Mouse (Mus musculus) embryonic facial prominence, embryonic 12.5 days (tissue): ENCODE data around the gene Ggt6. TPM values are rescaled to one million over a fixed set of nuclear protein-coding genes. Genes with fewer than 3 reads are reported as not detected.

Experiments
- ATAC-seq: fragments of 200-750 bp; cut with Nextera tagmentation; 2 replicates; pipeline ENCODE4 v1.8.0; 2017; ENCODE audit not compliant: insufficient number of reproducible peaks, insufficient read depth, low FRiP score, low TSS enrichment
- H3K27ac ChIP-seq: fragments of 300-500 bp; sonication (generic); 2 replicates; pipeline ENCODE4 v1.5.1; 2016; ENCODE audit warnings: mild to moderate bottlenecking
- H3K27me3 ChIP-seq: fragments of 300-500 bp; sonication (generic); 2 replicates; pipeline ENCODE4 v1.6.1; 2016; ENCODE audit warnings: mild to moderate bottlenecking, moderate library complexity
- H3K36me3 ChIP-seq: fragments of 300-500 bp; sonication (generic); 2 replicates; pipeline ENCODE4 v1.6.1; 2016; ENCODE audit warnings: mild to moderate bottlenecking
- H3K4me1 ChIP-seq: fragments of 300-500 bp; sonication (generic); 2 replicates; pipeline ENCODE4 v1.6.1; 2016
- H3K4me2 ChIP-seq: fragments of 300-500 bp; sonication (generic); replicated peaks from 2 replicates; pipeline ENCODE4 v1.6.1; 2016; ENCODE audit warnings: mild to moderate bottlenecking, moderate library complexity
- H3K4me3 ChIP-seq: fragments of 300-500 bp; sonication (generic); 2 replicates; pipeline ENCODE4 v1.5.1; 2016; ENCODE audit warnings: mild to moderate bottlenecking
- H3K9ac ChIP-seq: fragments of 300-500 bp; sonication (generic); 2 replicates; pipeline ENCODE4 v1.6.1; 2016; ENCODE audit warnings: mild to moderate bottlenecking, moderate library complexity
- H3K9me3 ChIP-seq: fragments of 300-500 bp; sonication (generic); 2 replicates; pipeline ENCODE4 v1.6.1; 2016; ENCODE audit warnings: mild to moderate bottlenecking, moderate library complexity
- WGBS: fragments of 180-500 bp; shearing (Covaris S2); methylation state at CpG from one replicate; pipeline ENCODE4 v1.1.7; 2016; 5-methylcytosine and 5-hydroxymethylcytosine counted together
- polyA plus RNA-seq: library from polyadenylated mRNA; unstranded; fragments of >200 nt; fragmentation: Nextera tagmentation; extraction: Ambion mirVana; gene quantifications from 2 replicates; pipeline ENCODE4 v1.2.1, GENCODE M21; 2016

Ggt6 gene
- polyA plus RNA-seq, 1 experiment from 2014 or later: 0.09 TPM

DNA sequence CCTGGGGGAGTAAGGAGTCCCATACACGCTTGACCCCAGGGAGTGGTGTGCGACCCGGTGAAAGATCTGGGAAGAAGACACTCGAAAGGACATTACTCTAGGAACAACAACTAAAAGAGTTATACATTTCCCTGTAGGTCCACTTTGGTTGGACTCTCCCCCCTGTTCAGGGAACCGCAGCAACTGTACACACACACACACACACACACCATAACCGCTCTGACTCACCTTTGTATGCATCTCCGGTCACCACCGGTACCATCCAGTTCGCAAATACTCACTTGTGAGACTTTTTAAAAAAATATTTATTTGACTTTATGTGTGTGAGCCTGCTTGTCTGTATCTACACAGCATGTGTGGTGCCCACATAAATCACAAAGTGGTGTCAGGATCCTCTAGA, 23.4 kb upstream of the Ggt6 start:
- peaks cover 25% of the 10 kb centered on the region for H3K4me1 ChIP-seq

DNA sequence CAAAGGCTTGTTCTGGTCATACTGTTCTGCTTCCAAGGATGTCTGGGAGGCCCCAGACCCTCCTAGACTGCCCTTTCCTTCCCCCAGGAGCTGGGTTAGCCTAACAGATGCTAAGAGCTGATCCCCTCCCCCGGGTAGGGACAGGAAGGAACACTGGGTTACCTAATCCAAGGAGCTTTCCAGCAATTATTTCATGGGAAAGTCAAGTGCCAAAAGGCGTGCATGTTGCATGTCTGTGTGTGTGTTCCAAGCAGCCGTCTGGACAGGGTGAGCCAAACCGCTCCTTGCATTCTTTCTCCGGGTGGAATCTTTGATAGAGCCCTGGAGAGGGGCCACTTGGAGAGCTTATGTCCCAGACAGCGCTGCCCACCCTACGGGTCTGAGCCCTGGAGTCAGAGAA, 22.3 kb upstream of the Ggt6 start:
- H3K9ac ChIP-seq: no peak overlapping the region
- no peak overlapping the region for H3K4me3 ChIP-seq
- H3K27ac ChIP-seq: no peak overlapping the region
- peaks cover 20% of the 10 kb centered on the region for H3K27me3 ChIP-seq
- no peaks in the 10 kb centered on the region for H3K36me3 ChIP-seq
- ATAC-seq: no peak
- H3K9me3 ChIP-seq: no peaks in the 10 kb centered on the region
- whole genome bisulfite sequencing: 70% methylated on average over 7 of the region's 7 CpGs
- H3K4me1 ChIP-seq: peaks cover 24% of the 10 kb centered on the region
- H3K4me2 ChIP-seq: no peak overlapping the region

More for the DNA sequence above, 23.4 kb upstream of the Ggt6 start:
- no peaks in the 10 kb centered on the region for H3K36me3 ChIP-seq
- H3K9me3 ChIP-seq: no peaks in the 10 kb centered on the region
- ATAC-seq: no peak
- H3K4me3 ChIP-seq: peak overlapping the region; percentile 68
- peak overlapping the region; percentile 67; the same call in 1 of the 2 replicates for H3K9ac ChIP-seq
- WGBS: 34% methylated on average over 9 of the region's 9 CpGs
- peaks cover 20% of the 10 kb centered on the region for H3K27me3 ChIP-seq
- peak overlapping the region; percentile 100 for H3K4me2 ChIP-seq
- H3K27ac ChIP-seq: 0 out of 2 replicates have a peak overlapping the region, but pooled peaks have one; percentile 60

DNA sequence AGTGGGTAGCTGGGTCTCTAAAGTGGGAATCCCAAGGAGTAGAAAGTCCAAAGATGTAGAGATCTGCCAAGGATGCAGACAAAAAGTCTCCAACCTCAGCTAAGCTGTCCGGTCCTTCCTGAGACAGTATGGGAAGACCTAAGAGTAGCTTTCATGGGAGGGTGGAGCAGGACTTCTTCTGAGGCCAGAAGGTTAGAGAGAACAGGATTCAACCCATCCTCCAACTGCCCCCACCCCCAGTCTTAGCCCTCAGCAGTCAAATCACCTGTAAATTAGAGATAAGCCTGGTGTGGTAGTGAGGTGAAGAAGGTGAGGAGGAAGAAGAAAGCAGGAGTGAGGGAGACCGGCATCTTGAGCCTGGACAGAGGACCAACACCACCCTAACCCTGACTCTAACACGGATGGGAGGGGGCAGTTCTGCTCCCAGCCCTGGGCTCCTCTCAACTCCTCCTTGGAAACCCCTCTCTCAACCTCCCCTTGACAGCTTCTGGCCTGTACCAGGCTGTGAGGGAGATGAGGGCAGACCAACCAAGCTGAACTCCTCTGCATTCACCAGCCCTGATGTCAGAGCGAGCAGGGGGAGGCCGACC, 21.6 kb upstream of the Ggt6 start:
- peaks cover 20% of the 10 kb centered on the region for H3K27me3 ChIP-seq
- no peak overlapping the region for H3K9ac ChIP-seq
- H3K27ac ChIP-seq: no peak overlapping the region
- ATAC-seq: no peak
- WGBS: 72% methylated on average over 5 of the region's 5 CpGs
- no peaks in the 10 kb centered on the region for H3K36me3 ChIP-seq
- no peak overlapping the region for H3K4me2 ChIP-seq
- peaks cover 24% of the 10 kb centered on the region for H3K4me1 ChIP-seq
- H3K9me3 ChIP-seq: no peaks in the 10 kb centered on the region
- no peak overlapping the region for H3K4me3 ChIP-seq

DNA sequence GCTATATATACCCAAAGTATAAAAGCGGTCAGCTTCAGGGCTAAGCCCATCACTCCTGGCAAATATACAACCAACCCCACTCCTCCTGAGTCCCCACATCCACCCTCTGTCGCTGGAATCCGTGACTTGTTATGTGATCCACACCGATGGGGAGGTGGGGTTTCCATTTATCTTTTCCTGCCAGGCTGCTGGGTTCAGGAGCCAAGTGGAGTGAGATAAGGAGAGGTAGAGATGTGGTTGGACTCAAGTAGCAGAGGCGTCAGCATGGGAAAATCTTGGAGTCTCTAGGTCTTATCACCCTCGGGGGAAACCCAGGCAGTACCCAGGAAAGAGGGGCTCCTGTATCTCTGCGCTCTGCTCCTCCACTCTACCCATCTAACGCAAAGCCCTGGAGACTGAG, 20.2 kb upstream of the Ggt6 start:
- Histone ChIP-seq H3K27ac (no peak overlapping the region), H3K36me3 (no peaks in the 10 kb centered on the region), H3K4me1 (peaks cover 21% of the 10 kb centered on the region), H3K4me3 (no peak overlapping the region), H3K4me2 (no peak overlapping the region), H3K27me3 (peaks cover 13% of the 10 kb centered on the region), H3K9ac (no peak overlapping the region), H3K9me3 (no peaks in the 10 kb centered on the region)
- no peak for ATAC-seq
- 75% methylated on average over 8 of the region's 8 CpGs for WGBS

DNA sequence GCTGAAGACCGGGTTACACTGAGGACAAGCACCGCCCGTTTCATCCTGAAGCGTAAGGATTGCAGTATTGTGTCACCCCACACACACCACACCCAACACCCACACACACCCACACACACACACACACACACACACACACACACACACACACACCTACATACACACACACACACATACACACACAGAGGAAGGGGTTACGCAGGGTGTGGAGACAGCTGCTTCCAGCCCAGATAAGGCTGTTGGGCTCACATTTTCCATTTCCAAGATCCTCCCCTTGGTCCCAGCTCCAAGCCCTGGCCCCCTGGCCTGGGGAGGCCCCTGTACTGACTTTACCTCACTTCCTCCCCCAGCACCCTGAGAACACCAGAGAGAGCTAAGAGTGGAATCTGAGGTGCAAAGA, 18.7 kb upstream of the Ggt6 start:
- H3K9ac ChIP-seq: no peak overlapping the region
- peaks cover 8% of the 10 kb centered on the region; the same call in 1 of the 2 replicates for H3K4me1 ChIP-seq
- no peaks in the 10 kb centered on the region for H3K36me3 ChIP-seq
- 88% methylated on average over 5 of the region's 5 CpGs for WGBS
- H3K4me3 ChIP-seq: no peak overlapping the region
- no peak for ATAC-seq
- H3K9me3 ChIP-seq: no peaks in the 10 kb centered on the region
- no peak overlapping the region for H3K4me2 ChIP-seq
- H3K27me3 ChIP-seq: 0 out of 2 replicates have a peak, but pooled peaks cover 6% of the 10 kb centered on the region
- H3K27ac ChIP-seq: no peak overlapping the region

DNA sequence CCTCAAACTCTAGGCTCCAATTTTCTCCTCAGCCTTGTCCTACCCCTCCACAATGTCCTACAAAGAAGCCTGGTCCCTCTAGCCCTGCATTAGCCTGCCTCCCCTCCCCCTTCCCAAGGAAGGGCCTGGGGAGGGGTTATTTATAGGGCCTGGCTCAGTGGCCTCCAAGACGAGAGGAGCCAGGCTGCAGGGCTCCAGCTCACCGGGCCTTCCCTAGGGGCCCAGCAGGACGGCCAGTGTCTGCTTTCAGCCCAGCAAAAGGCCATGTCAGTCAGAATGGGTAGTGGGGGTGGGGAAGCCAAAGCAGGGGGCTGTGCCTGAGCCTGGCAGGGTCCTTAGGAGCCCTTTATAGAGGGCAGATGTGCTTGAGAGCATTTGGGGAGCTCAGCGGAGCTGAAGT, 17.9 kb upstream of the Ggt6 start:
- H3K9ac ChIP-seq: no peak overlapping the region

DNA sequence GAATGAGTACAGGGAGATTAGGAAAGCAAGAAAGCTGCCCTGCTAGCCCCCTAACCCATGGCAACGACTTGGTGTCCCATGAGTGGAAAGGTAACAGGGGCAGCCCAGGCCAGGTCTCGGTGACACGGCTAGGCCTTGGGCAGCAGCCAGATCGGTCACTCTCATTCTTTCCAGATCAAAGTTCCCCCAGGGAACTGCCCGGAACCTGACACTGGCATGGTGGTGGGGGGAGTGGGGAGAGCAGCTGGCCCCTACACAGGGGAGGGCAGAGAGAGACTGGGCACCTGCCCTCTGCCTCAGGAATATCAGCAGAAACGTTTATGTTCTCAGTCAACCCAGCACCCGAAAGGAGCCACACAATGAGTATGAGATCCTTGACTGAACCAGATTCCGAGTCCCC, 17.1 kb upstream of the Ggt6 start:
- 35% methylated on average over 8 of the region's 8 CpGs for WGBS
- no peak for ATAC-seq
- H3K36me3 ChIP-seq: no peaks in the 10 kb centered on the region
- no peak overlapping the region for H3K4me3 ChIP-seq
- no peaks in the 10 kb centered on the region for H3K9me3 ChIP-seq
- H3K4me2 ChIP-seq: no peak overlapping the region
- no peak overlapping the region for H3K27ac ChIP-seq
- 0 out of 2 replicates have a peak, but pooled peaks cover 1% of the 10 kb centered on the region for H3K27me3 ChIP-seq
- peaks cover 8% of the 10 kb centered on the region; the same call in 1 of the 2 replicates for H3K4me1 ChIP-seq
- H3K9ac ChIP-seq: no peak overlapping the region

More for the DNA sequence above, 17.9 kb upstream of the Ggt6 start:
- Histone ChIP-seq H3K9me3 (no peaks in the 10 kb centered on the region), H3K4me3 (no peak overlapping the region), H3K4me2 (no peak overlapping the region), H3K27ac (no peak overlapping the region), H3K27me3 (0 out of 2 replicates have a peak, but pooled peaks cover 6% of the 10 kb centered on the region), H3K36me3 (no peaks in the 10 kb centered on the region), H3K4me1 (peaks cover 8% of the 10 kb centered on the region; the same call in 1 of the 2 replicates)
- WGBS: 6% methylated on average over 4 of the region's 4 CpGs
- ATAC-seq: no peak

DNA sequence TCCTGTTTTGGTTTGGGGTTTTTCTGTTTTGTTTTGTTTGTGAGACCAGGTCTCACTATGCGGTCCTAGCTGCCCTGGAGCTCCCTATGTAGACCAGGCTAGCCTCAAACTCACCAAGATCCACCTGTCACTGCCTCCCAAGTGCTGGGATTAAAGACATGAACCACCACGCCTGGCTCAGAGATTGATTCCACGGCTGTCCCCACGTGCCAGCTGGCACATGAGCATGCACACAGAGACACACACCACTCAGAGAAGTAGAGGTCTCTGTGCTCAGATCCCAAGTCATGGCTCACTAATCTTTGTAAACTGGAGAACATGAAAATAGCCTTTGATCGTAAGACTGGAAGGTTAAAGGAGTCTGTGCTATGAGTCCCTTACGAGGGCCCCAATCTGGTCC, 16.3 kb upstream of the Ggt6 start:
- Histone ChIP-seq H3K4me2 (no peak overlapping the region), H3K4me3 (no peak overlapping the region)

DNA sequence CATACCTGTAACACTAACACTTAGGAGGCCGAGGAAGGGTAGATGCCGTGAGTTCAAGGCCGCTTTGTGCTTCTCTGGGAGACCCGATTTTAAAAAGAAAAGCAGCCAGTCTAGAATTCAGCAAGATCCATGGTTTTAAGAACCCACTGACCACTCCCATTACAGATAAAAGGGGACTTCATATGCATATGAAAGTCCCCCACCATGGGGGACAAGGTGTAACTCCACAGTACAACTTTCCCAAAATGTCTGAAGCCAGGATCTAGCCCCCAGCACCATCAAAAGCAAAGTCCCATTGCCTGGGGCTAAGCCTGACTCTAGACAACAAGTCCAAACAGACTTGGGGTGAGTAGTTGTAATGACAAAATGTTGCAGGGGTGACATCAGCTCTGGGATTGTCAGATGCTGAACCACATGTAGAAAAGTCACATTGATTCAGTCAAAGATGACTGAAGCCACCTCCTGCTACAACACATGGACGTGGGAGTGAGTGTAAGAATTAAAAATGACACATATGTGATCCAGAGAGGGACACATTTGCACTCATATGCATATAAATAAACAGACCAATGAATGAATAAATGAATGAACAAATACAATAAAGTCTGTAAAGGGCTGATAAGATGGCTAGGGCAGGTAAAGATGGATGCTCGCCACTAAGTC, 14.7 kb upstream of the Ggt6 start:
- Histone ChIP-seq H3K4me3 (no peak overlapping the region), H3K4me1 (peaks cover 8% of the 10 kb centered on the region; the same call in 1 of the 2 replicates), H3K4me2 (no peak overlapping the region), H3K27me3 (no peaks in the 10 kb centered on the region), H3K9me3 (no peaks in the 10 kb centered on the region), H3K36me3 (no peaks in the 10 kb centered on the region), H3K27ac (no peak overlapping the region), H3K9ac (no peak overlapping the region)
- no peak for ATAC-seq
- WGBS: 85% methylated on average over 6 of the region's 6 CpGs

More for the DNA sequence above, 16.3 kb upstream of the Ggt6 start:
- Histone ChIP-seq H3K9ac (no peak overlapping the region), H3K27me3 (no peaks in the 10 kb centered on the region), H3K36me3 (no peaks in the 10 kb centered on the region), H3K4me1 (peaks cover 8% of the 10 kb centered on the region; the same call in 1 of the 2 replicates), H3K9me3 (no peaks in the 10 kb centered on the region), H3K27ac (no peak overlapping the region)
- 83% methylated on average over 6 of the region's 6 CpGs for WGBS
- no peak for ATAC-seq

DNA sequence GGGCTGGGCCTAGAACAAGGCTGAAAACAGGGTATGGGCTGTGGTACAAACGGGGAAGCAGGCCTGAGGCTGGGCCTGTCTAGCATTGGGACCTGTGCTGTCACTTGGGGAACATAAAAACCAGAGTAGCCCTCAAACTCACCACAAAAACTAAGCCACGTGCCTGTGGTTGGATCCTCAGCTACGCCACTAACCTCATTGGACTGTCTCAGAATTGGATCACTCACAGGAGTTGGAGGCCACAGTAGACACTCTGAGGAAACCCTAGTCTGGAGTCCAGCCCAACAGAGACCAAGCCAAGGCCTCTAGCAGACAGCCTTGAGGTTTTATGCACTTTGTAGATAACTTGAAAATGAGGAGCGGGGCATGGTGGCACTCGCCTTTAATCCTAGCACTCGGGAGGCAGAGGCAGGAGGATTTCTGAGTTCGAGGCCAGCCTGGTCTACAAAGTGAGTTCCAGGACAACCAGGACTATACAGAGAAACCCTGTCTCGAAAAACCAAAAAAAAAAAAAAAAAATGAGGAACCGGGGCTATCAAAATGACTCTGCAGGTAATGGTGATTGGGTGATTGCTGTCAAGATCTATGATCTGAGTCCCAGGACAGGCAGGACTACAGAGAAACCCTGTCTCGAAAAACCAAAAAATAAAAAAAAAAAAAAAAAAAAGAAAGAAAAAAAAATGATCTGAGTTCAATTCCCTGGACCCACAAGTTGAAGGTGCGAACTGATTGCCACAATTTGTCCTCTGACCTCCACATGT, 13.6 kb upstream of the Ggt6 start:
- H3K4me3 ChIP-seq: no peak overlapping the region
- peaks cover 8% of the 10 kb centered on the region; the same call in 1 of the 2 replicates for H3K4me1 ChIP-seq
- H3K36me3 ChIP-seq: no peaks in the 10 kb centered on the region
- no peaks in the 10 kb centered on the region for H3K27me3 ChIP-seq
- no peak overlapping the region for H3K9ac ChIP-seq
- H3K9me3 ChIP-seq: no peaks in the 10 kb centered on the region
- H3K4me2 ChIP-seq: no peak overlapping the region
- 92% methylated on average over 11 of the region's 11 CpGs for WGBS
- ATAC-seq: no peak
- no peak overlapping the region for H3K27ac ChIP-seq

DNA sequence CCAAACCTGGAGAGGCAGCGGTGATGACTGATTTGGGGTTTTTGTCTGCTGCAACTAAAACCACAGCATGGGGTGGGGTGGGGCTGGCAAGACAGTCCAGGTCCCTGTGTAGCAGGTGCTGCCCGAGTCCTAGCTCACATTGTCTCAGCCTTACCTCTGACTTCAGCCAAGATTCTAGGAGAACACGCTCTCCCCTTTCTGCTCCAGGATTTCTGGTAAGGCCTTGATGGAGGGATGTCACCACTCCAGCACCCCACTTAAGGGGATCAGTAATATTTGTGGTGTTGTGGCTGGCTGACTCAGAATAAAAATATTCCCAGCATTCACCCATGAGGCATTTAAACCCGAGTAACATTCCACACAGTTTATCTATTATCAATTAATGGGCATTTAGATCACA, 11.6 kb upstream of the Ggt6 start:
- ATAC-seq: no peak
- Histone ChIP-seq H3K4me1 (no peaks in the 10 kb centered on the region), H3K36me3 (no peaks in the 10 kb centered on the region), H3K27me3 (no peaks in the 10 kb centered on the region), H3K27ac (no peak overlapping the region), H3K9ac (no peak overlapping the region), H3K9me3 (no peaks in the 10 kb centered on the region), H3K4me3 (no peak overlapping the region), H3K4me2 (no peak overlapping the region)
- WGBS: 86% methylated on average over 4 of the region's 4 CpGs

DNA sequence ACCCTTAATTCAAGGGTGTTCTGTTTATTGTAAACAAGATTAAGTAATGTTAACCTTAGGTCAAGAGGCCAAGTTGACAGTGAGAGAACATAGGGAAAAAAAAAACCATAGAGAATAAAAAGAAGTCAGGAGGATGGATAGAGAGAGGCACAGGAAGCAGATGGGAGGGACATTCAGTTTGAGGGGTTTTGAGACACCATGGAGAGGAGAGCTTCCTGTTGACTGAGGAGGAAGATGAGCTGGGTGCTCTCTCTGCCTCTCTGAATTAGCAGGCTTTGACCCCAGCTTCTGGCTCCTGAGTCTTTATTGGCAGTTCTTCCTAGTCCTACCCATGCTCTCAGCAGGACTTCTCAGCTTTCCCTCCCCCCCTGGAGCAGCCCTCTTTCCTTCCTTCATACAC, 10.1 kb upstream of the Ggt6 start:
- Histone ChIP-seq H3K4me2 (no peak overlapping the region), H3K9ac (no peak overlapping the region), H3K36me3 (no peaks in the 10 kb centered on the region), H3K9me3 (no peaks in the 10 kb centered on the region), H3K27me3 (no peaks in the 10 kb centered on the region), H3K4me1 (no peaks in the 10 kb centered on the region), H3K4me3 (no peak overlapping the region), H3K27ac (no peak overlapping the region)
- ATAC-seq: no peak
